Mouse (Mus musculus) adrenal gland, postnatal 25 days (tissue): ENCODE measurements around the gene Hoxa6. TPM values are rescaled to one million over a fixed set of nuclear protein-coding genes. Genes with fewer than 3 reads are reported as not detected.
A peak's percentile ranks its signal among the peaks of the same experiment; 100 is the strongest.

ENCODE experiments used
- DNase-seq: peaks from one replicate; pipeline ENCODE4 v3.0.0; 2021; ENCODE audit warnings: mixed read lengths
- total RNA-seq: library from RNA; stranded (reverse); gene quantifications from 2 replicates; pipeline ENCODE4 v1.2.3, GENCODE M21; 2021

Gene Hoxa6
- total RNA-seq, 1 experiment from 2014 or later: 3.1 TPM

GRCm38 (mm10) chr6:52177806-52178205 lies 30.7 kb downstream of the Hoxa6 start:
- no peak for DNase-seq

DNA sequence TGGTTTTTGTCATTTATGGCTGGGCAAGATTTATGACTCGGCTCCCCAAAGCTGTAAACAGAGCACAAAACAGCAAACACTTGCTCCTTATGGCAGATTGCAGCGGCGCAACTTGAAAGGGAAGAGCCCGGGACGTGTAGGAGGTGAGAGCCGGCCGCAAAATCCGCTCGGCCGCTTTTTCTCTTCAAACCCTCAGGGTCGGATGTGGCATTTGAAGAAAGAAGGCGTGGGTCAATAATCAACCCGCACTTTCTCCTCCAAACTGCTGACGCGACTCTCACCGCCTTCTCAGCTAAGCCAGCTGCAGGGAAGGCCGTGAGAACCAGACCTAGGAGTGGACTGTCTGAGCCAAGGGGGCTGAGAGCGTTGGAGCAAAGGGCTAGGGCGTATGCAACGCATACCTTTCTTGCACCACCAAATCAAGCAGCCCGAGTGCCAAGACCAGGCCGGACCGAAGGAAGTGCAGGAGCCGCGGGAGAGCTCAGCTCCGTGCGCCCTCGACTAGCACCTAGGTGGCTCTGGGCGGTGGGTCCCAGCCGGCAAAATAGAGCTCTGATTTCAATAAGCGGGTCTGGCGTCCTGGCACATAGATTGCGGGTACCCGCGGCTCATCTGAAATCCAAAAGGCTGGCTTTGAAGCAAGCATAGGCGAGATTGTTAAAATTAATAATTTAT lies 31.3 kb downstream of the Hoxa6 start, which contains the start of gene 5730596B20Rik:
5730596B20Rik (plus strand) TSS at position 438 of the 675 bp plus-strand sequence.
- no peak for DNase-seq

- no peak for DNase-seq
Measured at GRCm38 (mm10) chr6:52176391-52176790, 32.1 kb downstream of the Hoxa6 start.

DNA sequence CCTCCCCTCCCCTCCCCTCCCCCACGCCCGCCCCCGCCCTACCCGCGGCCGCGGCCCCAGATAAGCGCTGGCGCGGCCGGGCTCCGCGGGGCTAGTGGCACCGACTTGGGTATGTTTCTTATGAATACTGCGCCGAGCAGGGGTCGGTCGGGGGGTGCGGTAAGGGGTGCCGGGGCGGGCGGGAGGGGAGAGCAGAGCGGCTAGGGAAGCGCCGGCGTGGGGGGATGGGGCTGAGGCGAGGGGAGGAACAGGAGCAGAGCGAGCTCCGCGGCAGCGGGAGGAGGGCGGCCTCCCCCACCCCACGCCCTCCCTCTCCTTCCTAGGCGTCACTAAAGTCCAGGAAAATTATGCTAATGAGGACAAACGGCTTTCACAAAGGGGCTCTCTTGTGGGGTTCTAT lies 32.7 kb downstream of the Hoxa6 start:
- peak; percentile 64 for DNase-seq

DNA sequence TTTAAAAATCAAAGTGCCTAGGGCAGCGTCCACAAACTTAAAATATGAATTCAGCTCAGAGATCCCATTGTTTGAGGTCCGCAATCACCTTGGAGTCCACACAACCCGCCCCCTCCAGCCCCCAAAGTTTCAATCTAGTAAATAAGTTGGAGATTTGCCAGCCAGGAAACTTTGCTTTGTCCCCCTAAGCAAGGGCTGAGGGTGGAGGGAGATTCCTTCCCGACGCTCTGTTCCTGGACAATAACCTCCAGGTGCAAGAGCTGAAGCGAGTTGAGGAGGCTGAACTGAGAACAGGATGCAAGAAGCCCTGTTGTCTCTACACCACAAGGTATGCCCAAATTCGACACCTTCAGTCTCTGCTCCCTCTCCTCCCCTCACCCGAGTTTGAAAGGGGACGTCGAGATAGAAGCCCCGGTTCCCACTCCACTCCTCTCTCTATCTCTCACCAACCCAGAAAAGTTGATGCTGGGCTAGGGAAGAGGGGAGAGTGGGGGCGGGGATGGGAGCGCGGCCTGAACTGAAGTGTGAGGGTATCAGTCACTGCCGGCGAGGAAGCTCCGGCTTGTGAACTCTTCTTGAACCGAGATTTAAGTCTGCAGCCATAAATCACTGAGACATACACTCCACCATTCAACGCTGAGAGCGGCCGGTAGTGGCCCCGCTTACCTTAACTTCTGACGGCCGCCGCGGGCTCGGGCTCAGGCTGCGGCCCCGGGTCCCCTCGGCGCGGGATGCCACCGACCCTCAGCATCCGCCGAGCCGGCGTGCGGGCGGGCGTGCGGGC lies 33.4 kb downstream of the Hoxa6 start:
- peak; percentile 41 for DNase-seq

GRCm38 (mm10) chr6:52173648-52174047 lies 34.9 kb downstream of the Hoxa6 start:
- no peak for DNase-seq

DNA sequence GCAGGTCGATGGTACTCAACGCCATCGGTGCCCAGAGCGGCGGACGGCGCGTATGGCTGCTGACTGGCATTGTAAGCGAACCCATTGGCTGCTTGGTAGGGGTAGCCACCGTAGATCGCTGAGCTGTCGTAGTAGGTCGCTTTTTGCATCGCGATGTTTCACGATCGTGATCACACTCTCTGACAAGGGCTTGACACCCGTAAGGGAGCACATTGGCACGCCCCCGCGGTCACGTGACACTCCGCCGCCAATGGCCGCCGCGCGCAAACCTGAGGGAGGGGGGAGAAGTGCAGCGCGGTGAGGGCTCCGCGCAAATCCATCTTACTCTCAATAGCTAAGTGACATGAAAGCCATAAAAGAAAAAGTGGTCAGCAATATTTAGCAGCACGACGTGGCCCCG lies 36.0 kb downstream of the Hoxa6 start:
- peak; percentile 94 for DNase-seq

DNA sequence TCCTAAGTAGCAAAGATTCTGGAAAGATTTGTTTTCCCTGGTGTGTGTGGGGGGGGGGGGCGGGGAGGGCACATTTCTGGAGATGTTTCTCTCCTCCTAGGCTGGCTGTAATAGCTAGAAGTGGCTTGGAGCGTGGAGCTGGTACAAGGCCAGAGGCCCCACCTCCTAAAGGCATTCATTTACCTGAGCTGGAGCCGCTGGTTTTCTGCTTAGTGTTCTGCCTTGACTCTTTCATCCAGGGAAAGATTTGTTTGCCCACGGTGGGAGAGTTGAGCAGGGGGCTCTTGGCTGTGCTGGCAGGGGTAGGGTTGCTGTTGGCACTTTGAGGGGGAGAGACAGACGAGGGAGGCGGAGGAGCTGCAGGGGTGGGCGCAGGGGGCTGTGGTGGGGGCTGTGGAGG lies 36.6 kb downstream of the Hoxa6 start:
- no peak for DNase-seq

DNA sequence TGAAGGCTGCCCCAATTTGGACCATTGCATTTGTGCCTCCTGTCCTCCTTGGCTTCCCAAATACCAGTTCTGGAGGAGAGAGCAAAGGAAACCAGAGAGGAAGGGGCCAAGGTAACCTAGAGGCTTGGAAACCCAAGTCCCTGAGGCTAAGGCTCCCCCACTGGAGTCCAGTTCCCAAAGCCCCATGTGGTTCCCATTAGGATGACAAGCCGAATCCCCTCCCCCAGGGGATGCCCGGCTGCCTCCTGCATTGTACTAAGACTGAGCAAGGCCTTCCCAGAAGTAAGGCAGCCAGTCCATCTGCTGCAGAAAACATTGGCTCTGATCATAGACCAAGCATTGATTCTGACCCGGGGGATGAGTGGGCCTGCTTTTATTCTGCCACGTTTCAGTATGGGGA lies 37.2 kb downstream of the Hoxa6 start:
- DNase-seq: no peak

DNA sequence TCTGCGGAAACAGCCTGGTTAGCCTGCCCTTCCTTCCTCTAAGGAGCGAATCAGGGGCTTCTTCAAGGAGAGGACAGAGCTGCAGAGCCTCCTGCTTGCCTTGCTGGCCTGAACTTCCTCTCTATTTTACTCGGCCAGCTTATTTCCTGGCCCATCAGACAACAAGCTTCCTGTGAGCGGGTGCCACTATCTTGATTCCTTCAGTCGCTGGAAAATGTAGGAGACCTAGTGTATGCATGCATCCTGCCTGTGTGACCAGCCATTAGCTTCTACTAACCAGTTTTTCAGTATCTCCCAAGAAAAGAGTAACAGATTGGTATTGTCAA lies 37.7 kb downstream of the Hoxa6 start:
- DNase-seq: no peak

DNA sequence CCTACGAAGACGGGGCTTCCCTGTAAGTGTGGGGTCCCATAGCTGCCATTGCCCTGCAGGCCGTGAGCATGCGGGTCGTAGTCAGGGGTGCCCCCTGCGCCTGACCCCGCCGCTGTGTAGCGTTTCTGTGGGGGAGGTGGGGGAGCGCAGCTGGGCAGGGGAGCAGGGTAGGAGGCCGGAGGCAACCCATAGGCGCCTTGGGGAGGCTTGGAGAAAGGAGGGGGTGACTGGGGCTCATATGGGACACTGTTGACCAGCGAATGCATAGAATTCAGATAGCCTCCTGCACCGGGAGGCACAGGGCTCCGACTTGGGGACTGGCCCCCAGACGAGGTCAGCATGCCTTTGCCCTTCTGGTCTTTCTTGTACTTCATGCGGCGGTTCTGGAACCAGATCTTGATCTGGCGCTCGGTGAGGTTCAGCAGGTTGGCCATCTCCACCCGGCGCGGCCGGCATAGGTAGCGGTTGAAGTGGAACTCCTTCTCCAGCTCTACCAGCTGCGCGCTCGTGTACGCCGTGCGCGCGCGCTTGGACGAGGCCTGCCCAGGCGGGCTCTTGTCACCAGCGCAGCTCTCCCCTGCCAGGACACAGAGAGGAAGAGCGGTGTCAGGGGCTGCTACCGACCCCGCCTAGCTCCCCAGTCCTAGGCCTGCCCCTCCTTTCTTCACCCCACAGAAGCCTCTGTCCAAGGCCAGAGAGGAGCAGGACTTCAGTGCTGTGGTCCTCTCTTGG lies 38.2 kb downstream of the Hoxa6 start:
- peak; percentile 48 for DNase-seq

DNA sequence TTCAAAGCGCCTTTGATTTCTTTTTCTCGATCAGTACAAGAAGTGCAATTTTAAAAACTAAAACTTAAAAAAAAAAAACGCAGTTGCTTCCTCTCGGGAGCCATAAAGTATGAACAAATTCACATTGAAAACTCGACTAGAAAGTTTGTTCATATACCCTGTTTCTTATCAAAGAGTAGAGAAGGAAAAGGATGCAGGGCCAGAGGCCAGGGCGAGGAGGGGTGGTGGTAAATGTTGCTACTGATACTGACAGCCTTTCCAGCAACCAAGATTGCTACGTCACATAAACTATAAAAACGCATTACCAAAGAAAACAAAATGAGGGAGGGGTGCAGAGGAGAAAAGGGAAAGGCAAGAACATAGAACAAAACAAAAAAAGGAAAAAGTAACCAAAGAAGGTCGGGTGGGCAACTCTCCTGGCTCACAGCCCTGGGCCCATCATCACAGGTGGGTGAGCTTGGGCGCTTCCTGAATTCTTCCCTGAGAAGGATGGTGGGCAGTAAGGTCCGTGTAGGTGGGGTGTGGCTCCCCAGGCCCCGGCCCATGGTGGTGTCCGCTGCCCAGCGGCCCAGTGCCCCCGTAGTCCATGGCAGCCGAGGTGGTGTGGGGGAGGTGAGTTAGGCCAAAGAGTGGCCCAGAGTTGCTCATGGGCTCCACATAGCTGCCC lies 38.9 kb downstream of the Hoxa6 start:
- DNase-seq: no peak

DNA sequence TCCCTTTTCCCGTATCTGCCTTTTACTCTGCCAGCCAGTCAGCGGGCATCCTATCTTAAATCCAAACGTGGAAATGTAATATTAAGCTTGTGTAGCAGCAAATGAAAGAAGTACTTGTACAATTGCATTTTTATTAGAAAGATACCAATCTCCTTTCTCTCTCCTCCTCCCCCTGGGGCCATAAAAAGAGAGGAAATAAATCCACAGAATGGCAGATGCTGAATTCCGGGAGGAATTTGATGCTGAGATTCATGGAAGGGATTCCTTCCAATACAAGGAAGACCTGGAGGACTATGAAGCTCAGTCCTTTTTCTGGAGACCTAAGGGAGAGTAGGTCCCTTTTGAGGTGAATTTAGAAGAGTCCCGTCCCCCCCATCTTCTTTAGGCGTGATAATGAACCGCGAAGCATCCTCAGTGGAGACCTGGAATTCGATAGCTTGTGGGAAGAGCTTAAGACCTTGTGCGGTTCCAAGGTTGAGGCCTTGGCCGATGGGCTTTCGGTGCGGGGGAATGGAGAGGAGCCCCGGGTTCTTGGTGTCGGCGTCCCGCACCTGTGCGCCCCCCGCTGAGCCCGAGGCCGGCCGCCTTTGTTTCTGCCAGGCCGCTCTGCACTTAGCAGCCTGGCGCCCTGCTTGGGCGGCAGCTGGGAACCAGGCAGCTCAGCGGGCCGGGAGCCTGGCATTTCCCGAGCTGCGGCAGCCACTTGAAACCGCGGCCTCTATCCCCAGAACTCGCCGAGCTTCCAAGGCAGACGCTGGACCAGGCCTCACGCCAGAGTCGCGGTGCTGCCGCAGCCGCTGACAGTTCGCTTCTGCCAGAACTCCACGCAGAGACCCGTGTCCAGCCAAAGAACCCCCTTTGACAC lies 40.1 kb downstream of the Hoxa6 start:
- peak; percentile 57 for DNase-seq

- DNase-seq: no peak
Measured at GRCm38 (mm10) chr6:52167736-52168161, 40.8 kb downstream of the Hoxa6 start.

GRCm38 (mm10) chr6:52167176-52167575 lies 41.3 kb downstream of the Hoxa6 start:
- DNase-seq: no peak

DNA sequence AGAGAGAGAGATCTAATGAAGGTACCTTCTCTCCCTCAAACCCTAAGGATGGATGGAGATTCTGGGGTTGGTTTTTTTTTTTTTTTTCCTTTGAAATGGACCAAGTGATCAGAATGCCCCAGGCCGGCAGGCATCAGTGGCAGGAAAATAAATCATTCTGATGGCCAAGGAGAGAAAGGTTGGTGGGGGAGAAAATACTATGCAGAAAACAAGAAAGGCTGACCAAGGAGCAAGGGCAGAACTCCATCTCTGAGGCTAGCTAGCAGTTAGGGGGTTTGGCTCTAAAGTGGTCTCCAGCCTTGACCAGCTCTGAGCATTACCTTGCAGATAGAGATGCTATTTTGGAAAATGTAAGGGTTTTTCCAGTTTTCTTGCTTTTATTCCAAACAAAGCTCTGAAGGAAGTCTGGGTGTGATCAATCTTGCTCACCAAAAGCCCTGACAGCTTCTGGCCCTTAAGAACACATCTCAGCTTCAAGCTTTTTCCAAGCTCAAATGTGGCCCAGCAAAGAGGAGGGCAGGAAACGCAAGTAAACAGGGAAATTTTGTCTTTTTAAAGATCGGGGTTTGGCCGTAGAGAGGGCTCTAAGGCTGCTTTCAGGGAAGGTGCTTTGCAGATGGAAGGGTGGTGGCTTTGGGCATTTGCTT lies 42.0 kb downstream of the Hoxa6 start:
- DNase-seq: no peak

- peak; percentile 56 for DNase-seq
Measured at GRCm38 (mm10) chr6:52165441-52166370, 42.8 kb downstream of the Hoxa6 start.

DNA sequence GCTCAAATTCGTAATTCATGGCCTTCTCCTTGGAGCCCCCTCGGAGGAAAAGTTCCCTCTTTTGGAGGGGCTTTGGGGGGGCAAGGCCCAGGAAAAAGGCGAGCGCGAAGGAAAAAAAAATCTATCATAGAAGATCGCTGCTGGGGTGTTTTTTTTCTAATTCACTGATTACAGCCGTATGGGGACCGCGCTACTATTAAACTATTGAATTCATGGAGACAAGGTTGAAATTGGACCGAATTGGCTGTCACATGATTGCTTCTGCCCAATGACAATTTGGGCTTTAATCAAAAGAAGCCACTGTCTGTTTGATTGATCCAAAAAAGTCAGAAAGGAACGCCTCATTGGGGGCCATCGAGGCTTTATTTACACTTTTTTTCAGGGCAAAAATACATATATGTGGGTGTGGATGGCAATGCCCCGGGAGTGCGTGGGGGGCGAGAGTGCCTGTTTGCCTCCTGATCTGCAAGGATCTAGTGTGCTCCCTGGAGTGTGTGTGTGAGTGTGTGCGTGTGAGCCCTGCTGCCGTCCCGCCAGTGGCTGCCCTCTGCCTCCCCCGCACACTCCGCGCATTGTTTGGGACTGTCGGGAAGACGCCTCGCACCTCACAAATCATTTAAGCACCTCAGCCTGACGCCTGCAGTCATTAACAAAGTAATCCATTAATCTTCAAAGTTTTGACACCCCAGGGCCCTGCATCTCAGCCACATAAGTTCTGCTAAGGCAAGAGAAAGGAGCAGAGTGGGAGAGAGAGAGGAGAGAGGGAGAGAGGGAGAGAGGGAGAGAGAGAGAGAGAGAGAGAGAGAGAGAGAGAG lies 43.7 kb downstream of the Hoxa6 start, which contains the start of gene Hoxa2:
Hoxa2 (minus strand) TSS at position 206 of the 815 bp plus-strand sequence.
- peak; percentile 45 for DNase-seq
